Mouse (Mus musculus): ENCODE data around the gene Alkbh1.

GRCm38 (mm10) chr12:87471421-87471963 is 27.7 kb upstream of the Alkbh1 start:
- no peak for TF ChIP-seq NELFE (IDR thresholded peaks at IDR 0.05; ENCODE audit: low read depth, low read length)
- no peak for TF ChIP-seq TCF12 (IDR thresholded peaks at IDR 0.05; ENCODE audit: low read depth, low read length)
- TF ChIP-seq ZMIZ1 (IDR thresholded peaks at IDR 0.05; ENCODE audit: low read depth, low read length) = no peak
- no peak for TF ChIP-seq UBTF (IDR thresholded peaks at IDR 0.05; ENCODE audit: low read depth, low read length)
- no peak for TF ChIP-seq CTCF (conservative IDR thresholded peaks at IDR 0.05 in 1 of 2, IDR thresholded peaks at IDR 0.05 in 1 of 2; ENCODE audit: low read depth in 2 of 2, low read length in 2 of 2)
- TF ChIP-seq NRF1 (IDR thresholded peaks at IDR 0.05; ENCODE audit: low read depth, low read length) = no peak
- TF ChIP-seq POLR2A (IDR thresholded peaks at IDR 0.05; ENCODE audit: low read depth, low read length) = no peak
- TF ChIP-seq ZNF384 (IDR thresholded peaks at IDR 0.05; ENCODE audit: low read depth, low read length) = no peak
- TF ChIP-seq MAFK (IDR thresholded peaks at IDR 0.05; ENCODE audit: insufficient replicate concordance, low read length) = no peak
- TF ChIP-seq BHLHE40 (IDR thresholded peaks at IDR 0.05; ENCODE audit: low read depth, low read length) = no peak
